Mouse (Mus musculus) forebrain, embryonic 10.5 days (tissue): ENCODE measurements around the gene Thegl. TPM values are rescaled to one million over a fixed set of nuclear protein-coding genes. Genes with fewer than 3 reads are reported as not detected.
"Not testable (repeated sequence)": the region's sequence is repeated elsewhere in the genome, so short reads cannot be mapped to it uniquely, and the experiment has no call there.

Experiments
- DNase-seq: peaks from one replicate; pipeline ENCODE4 v3.0.0-alpha.2; 2017; ENCODE audit warnings: low spot score; ENCODE audit errors: extremely low spot score
- H3K27ac ChIP-seq: fragments of 300-500 bp; sonication (generic); 2 replicates; pipeline ENCODE4 v1.5.1; 2016; ENCODE audit warnings: mild to moderate bottlenecking
- H3K27me3 ChIP-seq: fragments of 300-500 bp; sonication (generic); 2 replicates; pipeline ENCODE4 v1.6.1; 2016; ENCODE audit warnings: mild to moderate bottlenecking; ENCODE audit not compliant: poor library complexity, severe bottlenecking
- H3K36me3 ChIP-seq: fragments of 300-500 bp; sonication (generic); replicated peaks from 2 replicates; pipeline ENCODE4 v1.6.1; 2016; ENCODE audit warnings: mild to moderate bottlenecking, moderate library complexity
- H3K4me1 ChIP-seq: fragments of 300-500 bp; sonication (generic); 2 replicates; pipeline ENCODE4 v1.6.1; 2016
- H3K4me3 ChIP-seq: fragments of 300-500 bp; sonication (generic); 2 replicates; pipeline ENCODE4 v1.5.1; 2016; ENCODE audit warnings: mild to moderate bottlenecking, moderate library complexity
- H3K9me3 ChIP-seq: fragments of 300-500 bp; sonication (generic); 2 replicates; pipeline ENCODE4 v1.6.1; 2016; ENCODE audit warnings: mild to moderate bottlenecking, moderate library complexity
- WGBS: fragments of 180-500 bp; shearing (Covaris S2); methylation state at CpG from one replicate; pipeline ENCODE4 v1.1.7; 2016; 5-methylcytosine and 5-hydroxymethylcytosine counted together
- polyA plus RNA-seq: library from polyadenylated mRNA; unstranded; fragments of >200 nt; fragmentation: Nextera tagmentation; extraction: Ambion mirVana; gene quantifications from 2 replicates; pipeline ENCODE4 v1.2.1, GENCODE M21; 2016

The Thegl gene
- polyA plus RNA-seq = 0.25 and 0.26 TPM in 2 replicates

DNA sequence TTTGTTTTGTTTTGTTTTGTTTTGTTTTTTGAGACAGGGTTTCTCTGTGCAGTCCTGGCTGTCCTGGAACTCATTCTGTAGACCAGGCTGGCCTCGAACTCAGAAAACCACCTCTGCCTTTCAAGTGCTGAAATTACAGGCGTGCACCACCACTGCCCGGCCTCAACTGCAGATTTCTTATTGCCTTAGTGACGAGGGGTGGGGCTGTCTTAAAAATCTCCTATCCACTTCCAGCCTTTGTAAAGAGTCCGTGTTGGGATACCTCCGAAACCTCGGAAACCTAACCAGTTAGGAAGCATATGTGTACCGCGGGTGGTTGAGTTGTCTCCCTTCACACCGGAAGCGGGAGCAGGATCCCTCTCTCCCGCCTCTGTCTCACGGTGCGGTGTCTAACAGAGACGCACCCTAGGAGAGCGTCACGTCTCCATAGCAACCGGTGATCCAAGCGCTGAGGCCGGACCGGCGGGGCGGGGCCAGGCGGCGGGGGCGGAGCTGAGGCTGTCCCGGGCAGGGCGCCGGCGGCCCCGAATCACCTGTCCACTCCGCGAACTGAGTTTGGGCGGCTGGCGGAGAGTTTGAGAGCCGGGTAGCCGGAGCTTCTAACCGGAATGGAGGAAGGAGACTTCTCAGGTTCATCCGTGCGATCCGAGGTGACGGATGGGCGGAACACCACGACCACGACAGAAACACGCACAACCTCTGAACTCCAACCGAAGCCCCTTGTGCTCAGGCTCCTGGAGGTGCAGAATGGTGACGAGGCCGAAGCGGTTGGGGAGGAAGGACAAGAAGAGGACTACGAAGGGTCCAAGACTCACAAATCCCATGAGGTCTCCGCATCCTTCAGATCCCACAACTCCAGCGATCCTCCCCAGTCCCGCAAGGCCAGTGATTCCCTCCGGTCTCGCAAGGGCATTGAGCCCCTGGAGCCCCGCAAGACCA is at the start of gene Thegl:
Gene Thegl, plus strand, starts transcription at position 480 of the 939 bp plus-strand sequence.
- H3K27ac ChIP-seq = no peak within 1 kb of the TSS
- H3K36me3 ChIP-seq = no peaks in the 10 kb centered on the region

DNA sequence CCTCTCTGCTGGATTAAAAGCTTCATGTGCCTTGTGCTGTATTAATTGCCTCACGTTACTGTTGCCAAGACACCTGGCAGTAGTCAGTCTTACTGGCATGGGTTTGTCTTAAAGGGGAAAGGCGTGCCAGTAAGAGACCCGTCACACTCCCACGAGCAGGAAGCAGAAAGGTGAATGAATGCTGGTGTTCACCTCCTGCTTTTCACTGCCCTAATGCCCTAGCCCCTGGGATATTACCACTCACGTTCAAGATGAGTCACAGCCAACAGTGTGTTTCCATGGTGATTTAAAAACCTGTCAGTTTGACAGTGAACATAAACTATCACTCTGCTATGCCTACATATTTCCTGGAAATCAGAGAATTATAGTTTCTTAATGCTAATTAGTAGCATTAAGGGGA is 46.6 kb upstream of the Thegl start:
- no peaks in the 10 kb centered on the region for H3K27me3 ChIP-seq
- 90% methylated on average over 5 of the region's 5 CpGs for WGBS
- H3K9me3 ChIP-seq = no peaks in the 10 kb centered on the region
- H3K4me1 ChIP-seq = peaks cover 11% of the 10 kb centered on the region
- no peak overlapping the region for H3K4me3 ChIP-seq
- no peak overlapping the region for H3K27ac ChIP-seq
- H3K36me3 ChIP-seq = peaks cover 78% of the 10 kb centered on the region
- no peak for DNase-seq

More for the DNA sequence above, at the start of gene Thegl:
- peak; percentile 87 for DNase-seq
- peaks cover 10% of the 10 kb centered on the region for H3K4me1 ChIP-seq
- no peaks in the 10 kb centered on the region for H3K9me3 ChIP-seq
- peaks cover 29% of the 10 kb centered on the region for H3K27me3 ChIP-seq
- H3K4me3 ChIP-seq = peak within 1 kb of the TSS; percentile 62
- WGBS = 13% methylated on average over 57 of the region's 57 CpGs

DNA sequence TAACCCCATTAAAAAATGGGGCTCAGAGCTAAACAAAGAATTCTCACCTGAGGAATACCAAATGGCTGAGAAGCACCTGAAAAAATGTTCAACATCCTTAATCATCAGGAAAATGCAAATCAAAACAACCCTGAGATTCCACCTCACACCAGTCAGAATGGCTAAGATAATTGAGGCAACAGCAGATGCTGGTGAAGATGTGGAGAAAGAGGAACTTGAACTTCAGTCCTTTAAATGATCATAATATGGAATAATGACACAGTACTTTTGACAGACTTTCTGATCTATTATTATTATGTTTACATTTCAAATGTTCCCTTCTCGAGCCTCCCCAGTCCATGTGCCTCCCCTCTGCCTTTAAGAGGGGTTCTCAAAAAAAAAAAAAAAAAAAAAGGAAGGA is 44.7 kb upstream of the Thegl start:
- peaks cover 20% of the 10 kb centered on the region for H3K4me1 ChIP-seq
- DNase-seq, H3K9me3 ChIP-seq, H3K27ac ChIP-seq, H3K27me3 ChIP-seq, H3K4me3 ChIP-seq: not testable (repeated sequence)
- H3K36me3 ChIP-seq = peaks cover 59% of the 10 kb centered on the region
- 78% methylated on average over 1 of the region's 1 CpGs for WGBS

DNA sequence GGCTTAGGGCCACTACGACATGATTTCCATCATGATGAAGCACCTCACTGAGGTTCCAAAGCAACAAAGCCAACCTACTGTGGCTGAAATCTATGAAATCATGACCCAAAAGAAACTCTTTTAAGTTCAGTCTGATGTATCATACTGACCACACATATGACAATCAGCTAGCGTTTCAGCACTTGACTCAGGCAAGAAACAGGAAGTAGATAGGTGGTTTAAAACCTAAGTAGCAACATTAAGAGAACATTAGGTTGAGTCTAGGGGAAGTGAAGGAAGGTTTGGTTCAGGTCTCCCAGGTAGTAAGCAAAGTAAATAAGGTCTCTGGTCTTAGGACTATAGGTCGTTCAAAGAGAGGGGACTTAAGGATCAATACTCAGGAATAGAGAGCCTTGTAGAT is 42.3 kb upstream of the Thegl start:
- DNase-seq = no peak
- Histone ChIP-seq H3K27me3 (no peaks in the 10 kb centered on the region), H3K4me1 (peaks cover 20% of the 10 kb centered on the region), H3K4me3 (peak overlapping the region; percentile 96), H3K27ac (no peak overlapping the region), H3K9me3 (no peaks in the 10 kb centered on the region), H3K36me3 (peaks cover 58% of the 10 kb centered on the region)
- 68% methylated on average over 3 of the region's 3 CpGs for WGBS

DNA sequence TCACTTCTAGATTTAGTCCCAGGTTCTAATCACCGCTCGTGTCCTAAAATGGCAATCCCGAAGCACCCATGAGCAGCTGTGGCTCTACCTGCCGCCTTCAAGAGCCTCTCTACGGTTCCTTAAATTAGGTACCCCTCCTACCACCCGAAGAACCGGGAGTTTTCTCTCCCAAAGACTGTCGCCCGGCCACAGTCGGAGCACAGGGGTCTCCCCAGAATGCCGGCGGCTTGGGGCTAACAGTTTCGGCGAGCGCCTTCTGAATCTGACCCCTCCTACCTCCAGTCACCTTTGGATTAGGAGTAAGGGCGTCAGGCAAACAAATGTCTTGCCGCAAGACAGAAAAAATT is 41.6 kb upstream of the Thegl start:
- Histone ChIP-seq H3K27me3 (no peaks in the 10 kb centered on the region), H3K36me3 (peaks cover 58% of the 10 kb centered on the region), H3K9me3 (no peaks in the 10 kb centered on the region), H3K4me3 (peak overlapping the region; percentile 96), H3K27ac (peak overlapping the region; percentile 92), H3K4me1 (peaks cover 20% of the 10 kb centered on the region)
- 4% methylated on average over 17 of the region's 17 CpGs for WGBS
- no peak for DNase-seq

DNA sequence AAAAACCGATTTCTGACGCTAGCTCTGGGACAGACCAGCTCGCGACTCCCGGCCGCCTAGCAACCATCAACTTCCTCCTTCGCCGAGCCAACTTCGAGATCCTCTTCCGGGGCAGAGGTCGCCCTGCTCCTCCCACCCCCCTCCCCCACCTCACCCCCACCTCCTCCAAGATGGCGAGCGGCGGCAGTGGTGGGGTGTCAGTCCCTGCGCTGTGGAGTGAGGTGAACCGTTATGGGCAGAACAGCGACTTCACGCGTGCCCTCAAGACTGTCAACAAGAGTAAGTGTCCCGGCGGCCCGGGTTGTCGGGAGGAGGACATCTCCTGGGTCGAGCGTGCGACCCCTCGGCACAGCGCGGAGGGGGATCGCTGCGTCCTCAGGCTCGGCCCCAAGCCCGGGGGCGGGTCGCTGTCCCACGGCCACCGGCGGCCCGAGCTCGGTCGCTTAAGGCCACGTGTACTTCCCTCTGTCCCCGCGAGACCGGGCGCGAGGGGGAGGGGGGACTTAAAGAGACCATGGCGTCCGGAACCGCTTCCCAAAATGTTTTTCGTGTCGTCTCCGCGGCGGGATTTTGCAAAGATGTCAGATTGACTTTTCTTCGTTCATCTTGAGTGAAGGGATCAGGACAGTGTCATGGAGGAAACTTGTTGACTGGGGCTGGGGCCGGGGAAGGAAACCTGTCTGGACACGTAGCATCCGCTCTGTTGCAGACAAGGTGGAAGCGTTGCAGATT is 41.1 kb upstream of the Thegl start, which contains the start of gene Srp72:
Gene Srp72, plus strand, starts transcription at position 130 of the 732 bp plus-strand sequence.
- Histone ChIP-seq H3K36me3 (peaks cover 58% of the 10 kb centered on the region), H3K4me1 (peaks cover 20% of the 10 kb centered on the region), H3K9me3 (no peaks in the 10 kb centered on the region), H3K27ac (peak within 1 kb of the TSS; percentile 92), H3K27me3 (no peaks in the 10 kb centered on the region), H3K4me3 (peak within 1 kb of the TSS; percentile 96)
- WGBS = under 1% methylated on average over 60 of the region's 60 CpGs
- DNase-seq = peak; percentile 91

DNA sequence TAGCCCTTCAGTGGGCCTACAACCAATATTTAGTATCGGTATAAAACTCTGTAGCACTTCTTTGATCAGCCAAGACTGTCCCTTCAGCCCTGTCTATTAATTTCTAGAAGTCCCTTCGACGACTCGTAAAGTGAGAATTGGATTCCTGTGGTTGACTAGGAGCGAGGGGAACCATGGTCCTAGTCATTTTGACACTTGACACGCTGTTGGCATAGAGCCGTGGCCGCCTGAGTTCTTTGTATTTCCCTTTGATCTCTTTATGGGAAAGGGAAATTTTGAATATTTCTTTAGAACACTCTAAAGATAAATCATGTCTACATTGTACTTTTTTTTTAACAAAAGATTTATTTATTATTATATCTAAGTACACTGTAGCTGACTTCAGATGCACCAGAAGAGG is 40.1 kb upstream of the Thegl start:
- H3K36me3 ChIP-seq = peaks cover 58% of the 10 kb centered on the region
- H3K9me3 ChIP-seq = no peaks in the 10 kb centered on the region
- DNase-seq = no peak
- no peak overlapping the region for H3K27ac ChIP-seq
- no peaks in the 10 kb centered on the region for H3K27me3 ChIP-seq
- H3K4me3 ChIP-seq = peak overlapping the region; percentile 96
- 93% methylated on average over 8 of the region's 8 CpGs for WGBS
- H3K4me1 ChIP-seq = peaks cover 20% of the 10 kb centered on the region

DNA sequence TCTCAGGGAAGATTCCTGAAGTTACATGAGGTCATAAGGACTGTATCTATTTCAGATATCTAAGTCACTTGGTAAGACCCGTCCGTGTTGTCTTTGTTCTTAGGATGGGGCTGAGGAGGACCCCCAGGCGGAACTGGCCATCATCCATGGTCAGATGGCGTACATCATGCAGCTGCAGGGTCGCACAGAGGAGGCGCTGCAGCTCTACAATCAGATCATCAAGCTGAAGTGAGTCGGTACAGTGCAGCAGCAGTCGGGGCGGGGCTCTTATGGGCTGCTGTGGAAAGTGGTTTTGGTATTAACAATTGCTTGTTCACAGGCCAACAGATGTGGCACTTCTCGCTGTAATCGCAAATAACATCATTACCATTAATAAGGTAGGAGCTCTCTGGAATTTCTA is 31.8 kb upstream of the Thegl start:
- no peaks in the 10 kb centered on the region for H3K27me3 ChIP-seq
- peaks cover 96% of the 10 kb centered on the region for H3K36me3 ChIP-seq
- DNase-seq = no peak
- WGBS = 96% methylated on average over 11 of the region's 11 CpGs
- H3K27ac ChIP-seq = no peak overlapping the region
- H3K4me3 ChIP-seq = no peak overlapping the region
- H3K9me3 ChIP-seq = 0 out of 2 replicates have a peak, but pooled peaks cover 2% of the 10 kb centered on the region
- no peaks in the 10 kb centered on the region for H3K4me1 ChIP-seq

DNA sequence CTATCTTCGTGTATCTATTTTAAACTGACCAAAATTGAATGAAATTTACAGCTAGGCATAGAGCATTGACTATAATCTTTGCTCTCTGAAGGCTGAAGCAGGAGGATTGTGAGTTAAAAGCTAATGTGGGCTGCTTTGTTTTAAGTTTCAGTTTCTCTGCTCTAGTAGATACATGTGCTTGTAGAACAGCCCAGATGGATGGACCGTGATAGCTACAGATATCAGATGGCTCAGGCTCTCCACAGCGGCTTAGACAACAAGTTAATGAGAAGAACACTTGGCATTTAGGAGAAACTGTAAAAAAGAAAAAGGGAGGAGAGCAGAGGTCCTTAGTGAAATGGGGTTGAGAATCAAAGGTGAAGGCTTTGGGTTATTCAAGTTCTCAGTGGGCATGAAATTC is 25.0 kb upstream of the Thegl start:
- Histone ChIP-seq H3K27ac (no peak overlapping the region), H3K4me1 (no peaks in the 10 kb centered on the region), H3K9me3 (no peaks in the 10 kb centered on the region), H3K36me3 (peaks cover 96% of the 10 kb centered on the region), H3K27me3 (no peaks in the 10 kb centered on the region), H3K4me3 (no peak overlapping the region)
- 90% methylated on average over 3 of the region's 3 CpGs for WGBS
- DNase-seq = no peak

DNA sequence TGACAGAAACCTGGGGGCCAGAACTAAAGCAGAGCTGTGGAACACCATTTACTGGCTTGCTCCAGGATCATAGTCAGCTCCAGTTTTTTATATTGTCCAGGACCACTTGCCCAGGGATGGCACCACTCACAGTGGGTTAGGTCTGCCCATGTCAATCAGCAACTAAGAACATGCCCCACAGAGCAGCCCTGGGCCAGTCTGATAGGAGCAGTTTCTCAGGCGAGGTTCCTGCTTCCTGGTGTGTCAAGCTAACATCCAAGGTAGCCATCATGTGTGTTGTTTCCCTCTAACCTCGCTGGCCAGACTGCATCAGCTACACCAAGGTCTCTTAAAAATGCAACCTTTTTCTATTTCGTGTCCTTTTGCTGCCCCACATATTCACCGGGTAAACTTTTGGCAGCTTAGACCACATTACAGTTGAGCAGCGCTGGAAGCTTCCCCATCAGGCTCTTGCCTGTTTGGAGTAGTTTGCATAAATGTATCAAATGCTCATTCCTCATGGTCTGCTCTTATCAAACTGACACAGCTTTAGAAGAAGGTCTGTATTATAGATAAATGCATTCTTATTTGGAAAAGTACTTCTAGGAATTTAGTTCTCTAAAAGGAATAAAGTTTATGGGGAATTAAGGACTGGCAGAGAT is 22.5 kb upstream of the Thegl start:
- H3K27ac ChIP-seq = no peak overlapping the region
- peaks cover 99% of the 10 kb centered on the region for H3K36me3 ChIP-seq
- no peaks in the 10 kb centered on the region for H3K27me3 ChIP-seq
- H3K4me1 ChIP-seq = no peaks in the 10 kb centered on the region
- DNase-seq = no peak
- no peak overlapping the region for H3K4me3 ChIP-seq
- H3K9me3 ChIP-seq = no peaks in the 10 kb centered on the region
- 92% methylated on average over 5 of the region's 5 CpGs for WGBS

DNA sequence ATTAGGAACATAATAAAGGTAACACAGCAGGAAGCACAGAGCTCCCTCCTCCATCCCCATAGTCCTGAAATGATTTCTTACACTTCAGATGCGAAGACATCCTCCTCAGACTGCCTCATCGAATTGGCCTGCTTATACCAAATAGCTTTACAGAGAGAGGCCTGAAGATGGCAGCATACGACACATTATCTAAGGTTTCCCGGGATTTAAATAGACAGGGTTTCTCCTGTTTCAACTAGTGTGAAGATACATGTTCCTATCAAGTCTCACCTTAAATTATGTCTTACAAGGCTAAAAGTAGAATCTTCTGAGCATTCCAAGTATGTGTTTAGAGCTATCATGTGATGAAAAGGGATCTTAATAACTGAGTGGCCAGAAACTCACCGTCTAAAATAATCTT is 17.4 kb upstream of the Thegl start:
- WGBS = 61% methylated on average over 5 of the region's 5 CpGs
- Histone ChIP-seq H3K27ac (no peak overlapping the region), H3K9me3 (peaks cover 3% of the 10 kb centered on the region; the same call in 1 of the 2 replicates), H3K27me3 (no peaks in the 10 kb centered on the region), H3K4me3 (no peak overlapping the region), H3K4me1 (no peaks in the 10 kb centered on the region), H3K36me3 (peaks cover 82% of the 10 kb centered on the region)
- peak; percentile 18 for DNase-seq

DNA sequence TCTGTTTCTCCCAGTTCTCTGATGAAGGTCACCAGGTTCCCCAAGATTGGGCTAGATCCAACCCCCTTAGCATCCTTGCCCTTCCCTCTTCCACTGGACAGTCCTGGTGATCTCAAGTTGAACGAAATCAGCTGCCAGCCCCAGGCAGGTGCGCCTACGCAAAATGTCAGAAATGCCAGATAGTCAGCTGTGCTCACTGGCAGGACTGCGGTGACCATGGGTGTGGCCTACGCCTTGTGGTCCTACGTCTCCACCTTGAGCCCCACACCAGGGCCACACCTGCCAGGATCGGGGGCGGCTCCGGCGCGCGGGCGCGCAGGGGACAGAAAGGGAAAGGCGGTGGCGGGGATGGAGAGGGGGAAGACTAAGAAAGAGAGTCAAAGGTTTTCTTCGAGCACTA is 14.6 kb upstream of the Thegl start:
- Histone ChIP-seq H3K4me3 (no peak overlapping the region), H3K4me1 (no peaks in the 10 kb centered on the region), H3K9me3 (peaks cover 3% of the 10 kb centered on the region; the same call in 1 of the 2 replicates), H3K27me3 (no peaks in the 10 kb centered on the region), H3K36me3 (peaks cover 54% of the 10 kb centered on the region), H3K27ac (no peak overlapping the region)
- 93% methylated on average over 17 of the region's 17 CpGs for WGBS
- no peak for DNase-seq
